Mouse (Mus musculus) kidney, embryonic 16.5 days (tissue): ENCODE data around the gene Krtcap3. TPM values are rescaled to one million over a fixed set of nuclear protein-coding genes. Genes with fewer than 3 reads are reported as not detected.
"Not testable (repeated sequence)": the region's sequence is repeated elsewhere in the genome, so short reads cannot be mapped to it uniquely, and the experiment has no call there.

Experiments
- ATAC-seq: fragments of 200-750 bp; cut with Nextera tagmentation; 2 replicates; pipeline ENCODE4 v1.8.0; 2017; ENCODE audit warnings: moderate TSS enrichment; ENCODE audit not compliant: low FRiP score, low TSS enrichment
- H3K27ac ChIP-seq: fragments of 300-500 bp; sonication (generic); 2 replicates; pipeline ENCODE4 v1.5.1; 2014; ENCODE audit warnings: low read length
- H3K27me3 ChIP-seq: fragments of 300-500 bp; sonication (generic); 2 replicates; pipeline ENCODE4 v1.6.1; 2014; ENCODE audit warnings: low read length, control low read depth, mixed read lengths; ENCODE audit not compliant: insufficient read depth
- H3K36me3 ChIP-seq: fragments of 300-500 bp; sonication (generic); 2 replicates; pipeline ENCODE4 v1.6.1; 2014; ENCODE audit warnings: low read length, control low read depth, mixed read lengths; ENCODE audit not compliant: insufficient read depth
- H3K4me1 ChIP-seq: fragments of 300-500 bp; sonication (generic); 2 replicates; pipeline ENCODE4 v1.6.1; 2014; ENCODE audit warnings: low read length, control low read depth, mixed read lengths; ENCODE audit not compliant: insufficient read depth
- H3K4me2 ChIP-seq: fragments of 300-500 bp; sonication (generic); replicated peaks from 2 replicates; pipeline ENCODE4 v1.6.1; 2014; ENCODE audit warnings: low read depth, low read length
- H3K4me3 ChIP-seq: fragments of 300-500 bp; sonication (generic); 2 replicates; pipeline ENCODE4 v1.5.1; 2014; ENCODE audit warnings: mild to moderate bottlenecking, low read length
- H3K9ac ChIP-seq: fragments of 300-500 bp; sonication (generic); replicated peaks from 2 replicates; pipeline ENCODE4 v1.6.1; 2014; ENCODE audit warnings: low read length
- H3K9me3 ChIP-seq: fragments of 300-500 bp; sonication (generic); 2 replicates; pipeline ENCODE4 v1.6.1; 2016; ENCODE audit warnings: low read length, control low read depth
- WGBS: fragments of 180-500 bp; shearing (Covaris S2); extraction: QIAGEN DNeasy Blood & Tissue Kit; methylation state at CpG from one replicate; pipeline ENCODE4 v1.1.7; 2014; 5-methylcytosine and 5-hydroxymethylcytosine counted together
- polyA plus RNA-seq: library from polyadenylated mRNA; unstranded; fragments of >200 nt; fragmentation: Nextera tagmentation; extraction: Ambion mirVana; gene quantifications from 2 replicates; pipeline ENCODE4 v1.2.1, GENCODE M21; 2015

The Krtcap3 gene
- 22.9 and 26.8 TPM in 2 replicates for polyA plus RNA-seq

GRCm38 (mm10) chr5:31251541-31252101 lies at the start of gene Krtcap3:
Gene Krtcap3, plus strand, starts transcription at chr5:31251691.
- peaks cover 55% of the 10 kb centered on the region for H3K36me3 ChIP-seq
- H3K4me2 ChIP-seq = peak within 1 kb of the TSS; percentile 64
- H3K27me3 ChIP-seq = no peaks in the 10 kb centered on the region
- no peaks in the 10 kb centered on the region for H3K9me3 ChIP-seq
- H3K27ac ChIP-seq = peak within 1 kb of the TSS; percentile 68; the same call in 1 of the 2 replicates
- 0 out of 2 replicates have a peak, but pooled peaks cover 4% of the 10 kb centered on the region for H3K4me1 ChIP-seq
- H3K9ac ChIP-seq = peak within 1 kb of the TSS; percentile 70
- H3K4me3 ChIP-seq = peak within 1 kb of the TSS; percentile 50
- 16% methylated on average over 47 of the region's 47 CpGs for WGBS
- peak; percentile 88 for ATAC-seq

GRCm38 (mm10) chr5:31201742-31202590 lies 49.5 kb upstream of the Krtcap3 start, which contains the start of gene Zfp513:
Gene Zfp513, minus strand, starts transcription at chr5:31202303.
- peak within 1 kb of the TSS; percentile 84 for H3K9ac ChIP-seq
- peak within 1 kb of the TSS; percentile 75 for H3K4me3 ChIP-seq
- ATAC-seq = peak; percentile 98
- peaks cover 73% of the 10 kb centered on the region for H3K36me3 ChIP-seq
- H3K9me3 ChIP-seq = peaks cover 6% of the 10 kb centered on the region
- WGBS = under 1% methylated on average over 53 of the region's 53 CpGs
- peak within 1 kb of the TSS; percentile 87 for H3K4me2 ChIP-seq
- H3K4me1 ChIP-seq = peaks cover 21% of the 10 kb centered on the region
- H3K27me3 ChIP-seq = no peaks in the 10 kb centered on the region
- peak within 1 kb of the TSS; percentile 93 for H3K27ac ChIP-seq

GRCm38 (mm10) chr5:31202933-31203332 lies 48.6 kb upstream of the Krtcap3 start:
- Histone ChIP-seq H3K27ac (peak overlapping the region; percentile 93; the same call in 1 of the 2 replicates), H3K4me1 (peaks cover 21% of the 10 kb centered on the region), H3K9me3 (peaks cover 6% of the 10 kb centered on the region), H3K36me3 (peaks cover 72% of the 10 kb centered on the region), H3K9ac (peak overlapping the region; percentile 77; the same call in 1 of the 2 replicates), H3K4me3 (peak overlapping the region; percentile 75), H3K27me3 (no peaks in the 10 kb centered on the region), H3K4me2 (peak overlapping the region; percentile 77)
- WGBS = 87% methylated on average over 7 of the region's 7 CpGs
- no peak for ATAC-seq

- 92% methylated on average over 2 of the region's 2 CpGs for WGBS
- no peak overlapping the region for H3K4me2 ChIP-seq
- H3K4me1 ChIP-seq = peaks cover 21% of the 10 kb centered on the region
- no peak for ATAC-seq
- peaks cover 6% of the 10 kb centered on the region for H3K9me3 ChIP-seq
- no peak overlapping the region for H3K27ac ChIP-seq
- no peaks in the 10 kb centered on the region for H3K27me3 ChIP-seq
- no peak overlapping the region for H3K4me3 ChIP-seq
- no peak overlapping the region for H3K9ac ChIP-seq
- peaks cover 62% of the 10 kb centered on the region for H3K36me3 ChIP-seq
Measured at GRCm38 (mm10) chr5:31203866-31204265, 47.6 kb upstream of the Krtcap3 start.

GRCm38 (mm10) chr5:31204421-31204820 lies 47.1 kb upstream of the Krtcap3 start:
- peaks cover 57% of the 10 kb centered on the region for H3K36me3 ChIP-seq
- ATAC-seq = no peak
- H3K27me3 ChIP-seq = no peaks in the 10 kb centered on the region
- H3K4me2 ChIP-seq = no peak overlapping the region
- no peak overlapping the region for H3K4me3 ChIP-seq
- peaks cover 6% of the 10 kb centered on the region for H3K9me3 ChIP-seq
- no peak overlapping the region for H3K9ac ChIP-seq
- peaks cover 21% of the 10 kb centered on the region for H3K4me1 ChIP-seq
- H3K27ac ChIP-seq = no peak overlapping the region
- WGBS = 92% methylated on average over 6 of the region's 6 CpGs

- H3K4me1 ChIP-seq, H3K9me3 ChIP-seq, H3K27ac ChIP-seq, H3K27me3 ChIP-seq, H3K4me2 ChIP-seq, H3K36me3 ChIP-seq, ATAC-seq, H3K9ac ChIP-seq, H3K4me3 ChIP-seq: not testable (repeated sequence)
- 89% methylated on average over 6 of the region's 6 CpGs for WGBS
Measured at GRCm38 (mm10) chr5:31216554-31216953, 34.9 kb upstream of the Krtcap3 start.

GRCm38 (mm10) chr5:31218294-31218693 lies 33.2 kb upstream of the Krtcap3 start:
- Histone ChIP-seq H3K4me1 (peaks cover 8% of the 10 kb centered on the region), H3K4me3 (no peak overlapping the region), H3K36me3 (no peaks in the 10 kb centered on the region), H3K27me3 (no peaks in the 10 kb centered on the region), H3K4me2 (no peak overlapping the region), H3K9me3 (no peaks in the 10 kb centered on the region), H3K27ac (no peak overlapping the region), H3K9ac (no peak overlapping the region)
- WGBS = 55% methylated on average over 7 of the region's 7 CpGs
- ATAC-seq = no peak

- peak overlapping the region; percentile 80 for H3K4me2 ChIP-seq
- no peak overlapping the region for H3K27ac ChIP-seq
- H3K9ac ChIP-seq = no peak overlapping the region
- ATAC-seq = no peak
- peak overlapping the region; percentile 86 for H3K4me3 ChIP-seq
- WGBS = 3% methylated on average over 2 of the region's 2 CpGs
- H3K9me3 ChIP-seq = no peaks in the 10 kb centered on the region
- H3K36me3 ChIP-seq = no peaks in the 10 kb centered on the region
- no peaks in the 10 kb centered on the region for H3K27me3 ChIP-seq
- peaks cover 8% of the 10 kb centered on the region for H3K4me1 ChIP-seq
Measured at GRCm38 (mm10) chr5:31219070-31219469, 32.4 kb upstream of the Krtcap3 start.

- WGBS = 1% methylated on average over 11 of the region's 11 CpGs
Measured at GRCm38 (mm10) chr5:31219474-31219873, 32.0 kb upstream of the Krtcap3 start.

More at GRCm38 (mm10) chr5:31219474-31219873, 32.0 kb upstream of the Krtcap3 start:
- peak overlapping the region; percentile 80 for H3K4me2 ChIP-seq
- peak overlapping the region; percentile 86 for H3K4me3 ChIP-seq
- peak overlapping the region; percentile 92 for H3K27ac ChIP-seq
- H3K4me1 ChIP-seq = peaks cover 8% of the 10 kb centered on the region
- peak overlapping the region; percentile 90 for H3K9ac ChIP-seq
- H3K36me3 ChIP-seq = no peaks in the 10 kb centered on the region
- no peaks in the 10 kb centered on the region for H3K9me3 ChIP-seq
- no peaks in the 10 kb centered on the region for H3K27me3 ChIP-seq
- no peak for ATAC-seq
